Mouse (Mus musculus) kidney, postnatal 0 days (tissue): ENCODE data around the gene Ppp2r3a. TPM values are rescaled to one million over a fixed set of nuclear protein-coding genes. Genes with fewer than 3 reads are reported as not detected.
A peak's percentile ranks its signal among the peaks of the same experiment; 100 is the strongest.

Source experiments
- ATAC-seq: fragments of 200-750 bp; cut with Nextera tagmentation; replicated peaks from 2 replicates; pipeline ENCODE4 v1.8.0; 2017; ENCODE audit warnings: low read depth, moderate number of reproducible peaks, moderate TSS enrichment, moderate library complexity; ENCODE audit not compliant: low FRiP score
- DNase-seq: peaks from one replicate; pipeline ENCODE4 v3.0.0-alpha.2; 2016; ENCODE audit warnings: low spot score
- H3K27ac ChIP-seq: fragments of 300-500 bp; sonication (generic); 2 replicates; pipeline ENCODE4 v1.5.1; 2014; ENCODE audit warnings: mild to moderate bottlenecking
- H3K27me3 ChIP-seq: fragments of 300-500 bp; sonication (generic); 2 replicates; pipeline ENCODE4 v1.6.1; 2014; ENCODE audit warnings: low read length, mixed read lengths; ENCODE audit not compliant: insufficient read depth
- H3K36me3 ChIP-seq: fragments of 300-500 bp; sonication (generic); 2 replicates; pipeline ENCODE4 v1.6.1; 2014; ENCODE audit warnings: low read length, mixed read lengths; ENCODE audit not compliant: insufficient read depth
- H3K4me1 ChIP-seq: fragments of 300-500 bp; sonication (generic); replicated peaks from 2 replicates; pipeline ENCODE4 v1.6.1; 2014; ENCODE audit warnings: antibody characterized with exemption, low read length, mixed read lengths; ENCODE audit not compliant: insufficient read depth
- H3K4me2 ChIP-seq: fragments of 300-500 bp; sonication (generic); 2 replicates; pipeline ENCODE4 v1.6.1; 2014; ENCODE audit warnings: mild to moderate bottlenecking, low read length, moderate library complexity, mixed read lengths
- H3K4me3 ChIP-seq: fragments of 300-500 bp; sonication (generic); replicated peaks from 2 replicates; pipeline ENCODE4 v1.5.1; 2014; ENCODE audit warnings: low read depth, low read length
- H3K9ac ChIP-seq: fragments of 300-500 bp; sonication (generic); 2 replicates; pipeline ENCODE4 v1.6.1; 2014; ENCODE audit warnings: low read depth, low read length
- H3K9me3 ChIP-seq: fragments of 300-500 bp; sonication (generic); replicated peaks from 2 replicates; pipeline ENCODE4 v1.6.1; 2016; ENCODE audit warnings: low read length, inconsistent platforms, mixed read lengths
- CTCF ChIP-seq: IDR thresholded peaks from 2 replicates; pipeline ENCODE4 v1.5.1; 2016; ENCODE audit warnings: antibody characterized with exemption, low read depth, mild to moderate bottlenecking, moderate library complexity
- WGBS: fragments of 180-500 bp; shearing (Covaris S2); extraction: QIAGEN DNeasy Blood & Tissue Kit; methylation state at CpG from one replicate; pipeline ENCODE4 v1.1.7; 2014; 5-methylcytosine and 5-hydroxymethylcytosine counted together
- polyA plus RNA-seq: library from polyadenylated mRNA; unstranded; fragments of >200 nt; fragmentation: Nextera tagmentation; extraction: Ambion mirVana; gene quantifications from 2 replicates; pipeline ENCODE4 v1.2.1, GENCODE M21; 2015

Gene Ppp2r3a
- polyA plus RNA-seq, 1 experiment from 2014 or later = 15.3 TPM

DNA sequence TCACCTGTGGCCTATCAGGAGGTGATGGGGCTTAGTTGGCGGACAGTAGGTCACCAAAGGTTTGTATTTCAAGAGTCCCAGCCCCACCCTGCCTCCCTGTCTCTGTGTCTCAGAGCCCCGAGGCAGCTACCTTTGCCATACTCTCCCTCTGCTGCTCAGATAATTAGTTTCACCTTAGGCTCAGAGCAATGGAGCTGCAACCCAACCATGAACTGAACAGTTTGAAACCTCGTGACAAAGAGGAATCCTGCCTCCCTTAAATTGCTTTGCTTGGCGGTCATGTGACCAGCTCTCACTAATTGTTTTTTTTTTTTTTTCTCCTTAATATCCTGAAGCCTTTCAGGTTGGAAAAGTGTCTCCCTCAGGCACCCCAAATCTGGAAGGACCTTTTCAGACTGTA, 9.8 kb upstream of the Ppp2r3a start:
- WGBS = 54% methylated on average over 4 of the region's 4 CpGs
- Histone ChIP-seq H3K27me3 (no peaks in the 10 kb centered on the region), H3K27ac (peak overlapping the region; percentile 79), H3K4me1 (0 out of 2 replicates have a peak, but pooled peaks cover 6% of the 10 kb centered on the region), H3K36me3 (no peaks in the 10 kb centered on the region), H3K4me2 (no peak overlapping the region; the same call in 1 of the 2 replicates), H3K9me3 (no peaks in the 10 kb centered on the region), H3K9ac (no peak overlapping the region), H3K4me3 (no peak overlapping the region)
- TF ChIP-seq CTCF = no peak
- ATAC-seq (0 out of 2 replicates have a peak, but pooled peaks have one; percentile 27), DNase-seq (no peak)

DNA sequence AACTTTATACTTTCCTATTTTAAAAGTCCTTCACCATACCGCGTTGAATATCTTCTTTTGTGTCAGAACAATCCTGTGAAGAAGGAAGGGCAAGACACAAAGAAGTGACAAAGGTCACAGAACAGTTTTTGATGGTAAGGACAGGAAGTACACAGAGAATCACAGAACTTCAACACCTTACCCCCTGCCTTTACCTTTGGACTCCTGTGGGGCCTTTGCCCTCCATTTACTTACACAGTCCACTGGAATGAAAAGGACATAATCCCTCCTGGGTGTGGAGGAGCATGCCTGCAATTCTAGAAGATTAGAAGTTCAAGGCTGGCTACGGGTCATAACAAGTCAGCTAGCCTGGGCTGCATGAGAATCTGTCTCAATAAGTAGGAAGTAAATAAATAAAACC, 1.5 kb upstream of the Ppp2r3a start:
- H3K4me1 ChIP-seq = 0 out of 2 replicates have a peak, but pooled peaks cover 5% of the 10 kb centered on the region

DNA sequence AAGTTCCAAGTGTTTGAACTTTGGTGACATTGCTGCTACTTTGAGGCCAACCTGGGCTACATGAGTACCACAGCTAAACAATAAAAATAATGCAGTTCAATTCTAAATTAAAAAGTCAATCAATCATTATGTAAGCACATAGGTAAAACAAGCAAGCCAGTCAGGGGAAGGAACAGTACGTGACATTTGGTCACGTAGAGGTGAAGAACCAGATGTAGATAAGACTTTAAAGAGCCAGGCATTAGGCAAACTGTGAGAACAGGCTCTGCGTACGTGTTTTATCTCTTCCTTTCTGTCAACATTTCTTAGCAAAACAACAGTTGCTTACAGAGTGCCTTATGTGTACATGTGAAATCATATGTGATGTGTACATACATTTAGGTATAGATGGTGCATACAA, 946 bp upstream of the Ppp2r3a start:
- H3K9ac ChIP-seq = no peak overlapping the region
- TF ChIP-seq CTCF = no peak
- DNase-seq = no peak
- H3K4me1 ChIP-seq = 0 out of 2 replicates have a peak, but pooled peaks cover 5% of the 10 kb centered on the region
- H3K36me3 ChIP-seq = no peaks in the 10 kb centered on the region
- WGBS = 55% methylated on average over 4 of the region's 4 CpGs
- H3K27ac ChIP-seq = no peak overlapping the region
- no peaks in the 10 kb centered on the region for H3K27me3 ChIP-seq
- H3K9me3 ChIP-seq = no peaks in the 10 kb centered on the region
- no peak overlapping the region for H3K4me3 ChIP-seq
- no peak for ATAC-seq
- no peak overlapping the region for H3K4me2 ChIP-seq

More for the DNA sequence above, 1.5 kb upstream of the Ppp2r3a start:
- H3K36me3 ChIP-seq = no peaks in the 10 kb centered on the region
- DNase-seq (no peak), ATAC-seq (no peak)
- H3K27ac ChIP-seq = no peak overlapping the region
- H3K27me3 ChIP-seq = no peaks in the 10 kb centered on the region
- no peak overlapping the region for H3K4me2 ChIP-seq
- WGBS = 73% methylated on average over 3 of the region's 3 CpGs
- no peak overlapping the region for H3K9ac ChIP-seq
- TF ChIP-seq CTCF = no peak
- no peaks in the 10 kb centered on the region for H3K9me3 ChIP-seq
- H3K4me3 ChIP-seq = no peak overlapping the region

DNA sequence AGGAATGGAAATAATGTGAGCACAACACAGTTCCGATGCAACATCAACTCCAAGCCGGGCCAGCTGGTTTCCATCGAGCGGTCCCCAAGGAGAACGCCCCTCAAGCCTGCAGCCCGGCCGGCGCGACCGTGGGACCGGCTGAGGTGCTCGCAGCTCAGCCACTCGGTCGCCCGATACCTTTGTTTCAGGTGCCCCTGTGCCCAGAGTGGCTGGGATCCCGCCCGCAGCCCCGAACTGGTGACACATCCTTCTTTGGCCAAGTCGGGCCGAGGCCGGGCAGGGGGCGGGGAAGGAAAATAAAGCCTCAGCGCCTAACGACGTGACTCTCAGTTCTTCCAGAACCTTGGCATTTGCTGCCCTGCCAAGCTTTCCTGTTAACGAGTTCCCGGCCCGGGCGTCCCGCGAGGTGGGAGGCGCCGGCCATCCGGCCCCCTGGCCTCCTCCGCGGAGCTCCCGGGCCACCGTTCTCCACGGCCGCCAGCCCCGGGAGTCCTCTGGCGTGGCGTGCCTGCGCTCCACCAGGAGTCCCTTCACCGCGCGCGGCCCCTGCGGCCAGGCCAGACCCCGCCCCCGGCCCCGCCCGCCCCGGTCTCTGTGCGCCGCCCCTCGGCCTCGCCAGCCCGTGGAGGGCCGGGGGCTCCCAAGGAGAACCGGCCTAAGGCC, 483 bp downstream of the Ppp2r3a start:
- DNase-seq (peak; percentile 84), ATAC-seq (peak; percentile 96)
- peak overlapping the region; percentile 83 for H3K4me3 ChIP-seq
- under 1% methylated on average over 56 of the region's 61 CpGs for WGBS
- TF ChIP-seq CTCF = no peak
- H3K4me1 ChIP-seq = 0 out of 2 replicates have a peak, but pooled peaks cover 5% of the 10 kb centered on the region
- H3K9ac ChIP-seq = peak overlapping the region; percentile 88
- H3K4me2 ChIP-seq = peak overlapping the region; percentile 61
- no peaks in the 10 kb centered on the region for H3K9me3 ChIP-seq
- no peaks in the 10 kb centered on the region for H3K36me3 ChIP-seq
- no peaks in the 10 kb centered on the region for H3K27me3 ChIP-seq
- H3K27ac ChIP-seq = peak overlapping the region; percentile 99

DNA sequence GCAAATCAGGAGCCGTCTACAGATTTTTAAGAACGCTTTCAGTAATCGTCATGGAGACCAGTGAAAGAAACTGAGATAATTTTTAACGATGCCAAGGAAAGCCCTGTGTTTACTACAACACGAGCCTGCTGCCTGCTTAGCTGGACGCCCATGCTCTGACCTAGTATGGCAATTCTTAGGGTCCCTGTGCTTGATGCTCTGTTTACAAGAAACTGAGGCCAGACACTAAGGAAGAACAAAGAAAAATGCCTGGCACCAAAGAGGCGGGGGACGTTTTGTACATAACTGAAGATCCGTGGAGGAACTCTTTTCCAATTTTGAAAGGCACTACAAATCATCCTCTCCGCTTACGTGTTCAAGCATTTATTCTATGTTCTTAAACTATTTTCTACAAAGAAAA, 1.1 kb downstream of the Ppp2r3a start:
- H3K4me3 ChIP-seq = peak overlapping the region; percentile 83
- no peaks in the 10 kb centered on the region for H3K9me3 ChIP-seq
- TF ChIP-seq CTCF = no peak
- WGBS = 2% methylated on average over 11 of the region's 11 CpGs
- H3K36me3 ChIP-seq = no peaks in the 10 kb centered on the region
- H3K27ac ChIP-seq = peak overlapping the region; percentile 99
- no peaks in the 10 kb centered on the region for H3K27me3 ChIP-seq
- H3K4me1 ChIP-seq = 0 out of 2 replicates have a peak, but pooled peaks cover 5% of the 10 kb centered on the region
- H3K4me2 ChIP-seq = peak overlapping the region; percentile 61
- ATAC-seq (no peak), DNase-seq (no peak)
- H3K9ac ChIP-seq = peak overlapping the region; percentile 88

DNA sequence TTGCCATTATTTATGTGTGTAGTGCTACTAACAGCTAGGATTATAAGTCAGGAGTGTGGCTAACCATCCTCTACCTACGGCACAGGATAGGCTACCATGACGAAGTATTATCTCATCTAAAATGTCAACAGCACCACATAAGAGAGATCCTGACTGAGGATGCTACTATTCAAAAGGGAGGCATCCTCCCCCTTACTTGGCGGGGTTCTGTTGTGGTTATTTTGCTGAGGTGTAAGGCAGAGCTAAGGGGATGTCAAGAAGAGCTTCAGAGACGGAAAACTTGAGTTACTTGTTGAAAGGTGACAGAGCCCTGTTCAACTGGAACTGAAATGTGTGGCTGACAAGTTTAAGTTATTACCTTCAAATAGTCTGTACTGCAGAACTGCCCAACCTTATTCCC, 2.0 kb downstream of the Ppp2r3a start:
- Histone ChIP-seq H3K36me3 (no peaks in the 10 kb centered on the region), H3K9me3 (no peaks in the 10 kb centered on the region), H3K4me1 (0 out of 2 replicates have a peak, but pooled peaks cover 5% of the 10 kb centered on the region), H3K9ac (no peak overlapping the region), H3K27me3 (no peaks in the 10 kb centered on the region), H3K4me2 (peak overlapping the region; percentile 61), H3K27ac (no peak overlapping the region), H3K4me3 (0 out of 2 replicates have a peak overlapping the region, but pooled peaks have one; percentile 83)
- ATAC-seq (no peak), DNase-seq (no peak)
- TF ChIP-seq CTCF = no peak
- WGBS = 53% methylated on average over 4 of the region's 4 CpGs
